Mouse (Mus musculus): Measurements from ENCODE around the gene Coq5. TPM values are rescaled to one million over a fixed set of nuclear protein-coding genes. Genes with fewer than 3 reads are reported as not detected.
A peak's percentile ranks its signal among the peaks of the same experiment; 100 is the strongest.
"Not testable (repeated sequence)": the region's sequence is repeated elsewhere in the genome, so short reads cannot be mapped to it uniquely, and the experiment has no call there.

The Coq5 gene
- polyA plus RNA-seq, 1 experiment from 2014 or later, result 55.5 TPM

GRCm38 (mm10) chr5:115284735-115285134 lies 5.3 kb downstream of the Coq5 start:
- 90% methylated on average over 3 of the region's 3 CpGs for WGBS
- H3K4me3 ChIP-seq (ENCODE audit: low read depth, low read length), result no peak overlapping the region
- peaks cover 3% of the 10 kb centered on the region; the same call in 1 of the 2 replicates for H3K36me3 ChIP-seq (ENCODE audit: control insufficient read depth, insufficient read depth, low read length)
- no peak overlapping the region for H3K4me2 ChIP-seq (replicated peaks; ENCODE audit: low read depth, low read length)
- ATAC-seq (ENCODE audit: low FRiP score), result no peak
- H3K9ac ChIP-seq (ENCODE audit: low read depth, low read length), result no peak overlapping the region
- no peaks in the 10 kb centered on the region for H3K9me3 ChIP-seq (ENCODE audit: control insufficient read depth, low read length)
- H3K27ac ChIP-seq (ENCODE audit: low read depth, low read length), result no peak overlapping the region
- H3K4me1 ChIP-seq (replicated peaks; ENCODE audit: control insufficient read depth, insufficient read depth, low read length), result peaks cover 5% of the 10 kb centered on the region; the same call in 1 of the 2 replicates
- no peaks in the 10 kb centered on the region for H3K27me3 ChIP-seq (ENCODE audit: control insufficient read depth, insufficient read depth, low read length)
- DNase-seq (ENCODE audit: low spot score), result no peak

- Histone ChIP-seq H3K27ac (ENCODE audit: low read depth, low read length) (no peak overlapping the region), H3K4me2 (replicated peaks; ENCODE audit: low read depth, low read length) (no peak overlapping the region), H3K9ac (ENCODE audit: low read depth, low read length) (no peak overlapping the region), H3K4me1 (replicated peaks; ENCODE audit: control insufficient read depth, insufficient read depth, low read length) (peaks cover 3% of the 10 kb centered on the region), H3K9me3 (ENCODE audit: control insufficient read depth, low read length) (no peaks in the 10 kb centered on the region), H3K27me3 (ENCODE audit: control insufficient read depth, insufficient read depth, low read length) (no peaks in the 10 kb centered on the region), H3K36me3 (ENCODE audit: control insufficient read depth, insufficient read depth, low read length) (peaks cover 8% of the 10 kb centered on the region), H3K4me3 (ENCODE audit: low read depth, low read length) (no peak overlapping the region)
- DNase-seq (ENCODE audit: low spot score) (no peak), ATAC-seq (ENCODE audit: low FRiP score) (no peak)
- 90% methylated on average over 8 of the region's 8 CpGs for WGBS
Observed at GRCm38 (mm10) chr5:115294173-115294572, 14.7 kb downstream of the Coq5 start.

- Histone ChIP-seq H3K9me3 (ENCODE audit: control insufficient read depth, low read length) (no peaks in the 10 kb centered on the region), H3K4me1 (replicated peaks; ENCODE audit: control insufficient read depth, insufficient read depth, low read length) (peaks cover 4% of the 10 kb centered on the region), H3K27ac (ENCODE audit: low read depth, low read length) (no peak overlapping the region), H3K4me2 (replicated peaks; ENCODE audit: low read depth, low read length) (no peak overlapping the region), H3K36me3 (ENCODE audit: control insufficient read depth, insufficient read depth, low read length) (peaks cover 8% of the 10 kb centered on the region), H3K9ac (ENCODE audit: low read depth, low read length) (no peak overlapping the region), H3K4me3 (ENCODE audit: low read depth, low read length) (no peak overlapping the region), H3K27me3 (ENCODE audit: control insufficient read depth, insufficient read depth, low read length) (no peaks in the 10 kb centered on the region)
- ATAC-seq (ENCODE audit: low FRiP score), result no peak
- 88% methylated on average over 10 of the region's 10 CpGs for WGBS
- DNase-seq (ENCODE audit: low spot score), result no peak
Observed at GRCm38 (mm10) chr5:115296347-115296746, 16.9 kb downstream of the Coq5 start.

- Histone ChIP-seq H3K36me3 (ENCODE audit: control insufficient read depth, insufficient read depth, low read length) (peaks cover 8% of the 10 kb centered on the region), H3K27me3 (ENCODE audit: control insufficient read depth, insufficient read depth, low read length) (no peaks in the 10 kb centered on the region), H3K4me2 (replicated peaks; ENCODE audit: low read depth, low read length) (peak overlapping the region; percentile 38), H3K9me3 (ENCODE audit: control insufficient read depth, low read length) (no peaks in the 10 kb centered on the region), H3K27ac (ENCODE audit: low read depth, low read length) (peak overlapping the region; percentile 91), H3K4me1 (replicated peaks; ENCODE audit: control insufficient read depth, insufficient read depth, low read length) (peaks cover 4% of the 10 kb centered on the region), H3K4me3 (ENCODE audit: low read depth, low read length) (peak overlapping the region; percentile 90), H3K9ac (ENCODE audit: low read depth, low read length) (peak overlapping the region; percentile 92)
- WGBS, result 2% methylated on average over 46 of the region's 46 CpGs
- ATAC-seq (ENCODE audit: low FRiP score) (peak; percentile 18), DNase-seq (ENCODE audit: low spot score) (peak; percentile 65)
Observed at GRCm38 (mm10) chr5:115300035-115300744, 20.7 kb downstream of the Coq5 start.

GRCm38 (mm10) chr5:115300792-115301614 lies 21.5 kb downstream of the Coq5 start, which contains the start of gene Dynll1:
Gene Dynll1 (minus strand): TSS chr5:115300999.
- peak; percentile 99 for ATAC-seq (ENCODE audit: low FRiP score)
- under 1% methylated on average over 50 of the region's 66 CpGs for WGBS
- H3K4me1 ChIP-seq (replicated peaks; ENCODE audit: control insufficient read depth, insufficient read depth, low read length), result peaks cover 4% of the 10 kb centered on the region

GRCm38 (mm10) chr5:115301615-115302014 lies 22.1 kb downstream of the Coq5 start:
- no peak for ATAC-seq (ENCODE audit: low FRiP score)
- 28% methylated on average over 13 of the region's 13 CpGs for WGBS
- Histone ChIP-seq H3K36me3 (ENCODE audit: control insufficient read depth, insufficient read depth, low read length) (peaks cover 8% of the 10 kb centered on the region; the same call in 1 of the 2 replicates), H3K9me3 (ENCODE audit: control insufficient read depth, low read length) (no peaks in the 10 kb centered on the region), H3K27me3 (ENCODE audit: control insufficient read depth, insufficient read depth, low read length) (no peaks in the 10 kb centered on the region), H3K4me1 (replicated peaks; ENCODE audit: control insufficient read depth, insufficient read depth, low read length) (peaks cover 4% of the 10 kb centered on the region), H3K4me3 (ENCODE audit: low read depth, low read length) (peak overlapping the region; percentile 90), H3K27ac (ENCODE audit: low read depth, low read length) (no peak overlapping the region), H3K9ac (ENCODE audit: low read depth, low read length) (peak overlapping the region; percentile 29; the same call in 1 of the 2 replicates), H3K4me2 (replicated peaks; ENCODE audit: low read depth, low read length) (peak overlapping the region; percentile 38)
- DNase-seq (ENCODE audit: low spot score), result no peak

More at GRCm38 (mm10) chr5:115300792-115301614, 21.5 kb downstream of the Coq5 start, which contains the start of gene Dynll1:
- H3K4me2 ChIP-seq (replicated peaks; ENCODE audit: low read depth, low read length), result peak within 1 kb of the TSS; percentile 38
- H3K9ac ChIP-seq (ENCODE audit: low read depth, low read length), result peak within 1 kb of the TSS; percentile 92
- peak; percentile 100 for DNase-seq (ENCODE audit: low spot score)
- H3K9me3 ChIP-seq (ENCODE audit: control insufficient read depth, low read length), result no peaks in the 10 kb centered on the region
- no peaks in the 10 kb centered on the region for H3K27me3 ChIP-seq (ENCODE audit: control insufficient read depth, insufficient read depth, low read length)
- peak within 1 kb of the TSS; percentile 91 for H3K27ac ChIP-seq (ENCODE audit: low read depth, low read length)
- H3K4me3 ChIP-seq (ENCODE audit: low read depth, low read length), result peak within 1 kb of the TSS; percentile 90
- peaks cover 8% of the 10 kb centered on the region; the same call in 1 of the 2 replicates for H3K36me3 ChIP-seq (ENCODE audit: control insufficient read depth, insufficient read depth, low read length)

GRCm38 (mm10) chr5:115302190-115302589 lies 22.7 kb downstream of the Coq5 start:
- not testable (repeated sequence) for ATAC-seq (ENCODE audit: low FRiP score); H3K9me3 ChIP-seq (ENCODE audit: control insufficient read depth, low read length); H3K27ac ChIP-seq (ENCODE audit: low read depth, low read length); H3K4me3 ChIP-seq (ENCODE audit: low read depth, low read length); DNase-seq (ENCODE audit: low spot score); H3K27me3 ChIP-seq (ENCODE audit: control insufficient read depth, insufficient read depth, low read length); H3K4me2 ChIP-seq (replicated peaks; ENCODE audit: low read depth, low read length); H3K36me3 ChIP-seq (ENCODE audit: control insufficient read depth, insufficient read depth, low read length); H3K9ac ChIP-seq (ENCODE audit: low read depth, low read length); H3K4me1 ChIP-seq (replicated peaks; ENCODE audit: control insufficient read depth, insufficient read depth, low read length)
- WGBS, result 89% methylated on average over 3 of the region's 7 CpGs

- WGBS, result 86% methylated on average over 4 of the region's 4 CpGs
- peaks cover 6% of the 10 kb centered on the region; the same call in 1 of the 2 replicates for H3K4me1 ChIP-seq (replicated peaks; ENCODE audit: control insufficient read depth, insufficient read depth, low read length)
- H3K9me3 ChIP-seq (ENCODE audit: control insufficient read depth, low read length), result no peaks in the 10 kb centered on the region
- no peak overlapping the region for H3K9ac ChIP-seq (ENCODE audit: low read depth, low read length)
- no peak for DNase-seq (ENCODE audit: low spot score)
- no peak overlapping the region for H3K4me3 ChIP-seq (ENCODE audit: low read depth, low read length)
- ATAC-seq (ENCODE audit: low FRiP score), result no peak
- no peaks in the 10 kb centered on the region for H3K36me3 ChIP-seq (ENCODE audit: control insufficient read depth, insufficient read depth, low read length)
- H3K27ac ChIP-seq (ENCODE audit: low read depth, low read length), result no peak overlapping the region
- no peak overlapping the region for H3K4me2 ChIP-seq (replicated peaks; ENCODE audit: low read depth, low read length)
- H3K27me3 ChIP-seq (ENCODE audit: control insufficient read depth, insufficient read depth, low read length), result no peaks in the 10 kb centered on the region
Observed at GRCm38 (mm10) chr5:115312354-115312753, 32.9 kb downstream of the Coq5 start.
